Mouse (Mus musculus): ENCODE results near the gene Ppm1k. TPM values are rescaled to one million over a fixed set of nuclear protein-coding genes. Genes with fewer than 3 reads are reported as not detected.
"Not testable (repeated sequence)": the region's sequence is repeated elsewhere in the genome, so short reads cannot be mapped to it uniquely, and the experiment has no call there.

Ppm1k gene
- polyA plus RNA-seq, 1 experiment from 2014 or later, result 12.9 TPM

DNA sequence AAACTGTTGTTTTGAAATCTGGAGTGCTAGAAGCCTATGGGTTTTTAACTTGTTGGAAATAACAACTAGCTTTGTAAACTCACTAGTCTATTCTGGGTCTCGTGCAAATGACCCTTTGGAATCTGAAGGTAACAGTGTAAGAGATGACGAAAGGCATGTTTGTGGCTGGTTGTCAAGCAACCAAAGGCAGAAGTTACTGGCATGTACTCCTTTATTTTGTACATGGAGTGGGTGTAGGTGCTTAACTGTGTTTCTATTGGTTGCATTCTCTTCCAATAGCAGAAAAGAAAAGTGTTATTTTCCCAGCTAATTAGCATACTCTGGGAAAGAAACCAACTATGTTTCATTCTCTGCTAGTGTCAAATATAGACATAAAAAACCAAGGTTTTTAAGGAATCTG lies 9.6 kb upstream of the Ppm1k start:
- Histone ChIP-seq H3K4me1 (replicated peaks) (0 out of 2 replicates have a peak, but pooled peaks cover 2% of the 10 kb centered on the region), H3K36me3 (no peaks in the 10 kb centered on the region), H3K4me3 (no peak overlapping the region), H3K27me3 (no peaks in the 10 kb centered on the region), H3K9ac (no peak overlapping the region), H3K27ac (peak overlapping the region; percentile 60), H3K9me3 (replicated peaks) (no peaks in the 10 kb centered on the region), H3K4me2 (no peak overlapping the region)
- 36% methylated on average over 2 of the region's 2 CpGs for WGBS
- peak; percentile 74 for ATAC-seq (replicated peaks; ENCODE audit: insufficient number of reproducible peaks, insufficient read depth, low FRiP score, low read depth)

DNA sequence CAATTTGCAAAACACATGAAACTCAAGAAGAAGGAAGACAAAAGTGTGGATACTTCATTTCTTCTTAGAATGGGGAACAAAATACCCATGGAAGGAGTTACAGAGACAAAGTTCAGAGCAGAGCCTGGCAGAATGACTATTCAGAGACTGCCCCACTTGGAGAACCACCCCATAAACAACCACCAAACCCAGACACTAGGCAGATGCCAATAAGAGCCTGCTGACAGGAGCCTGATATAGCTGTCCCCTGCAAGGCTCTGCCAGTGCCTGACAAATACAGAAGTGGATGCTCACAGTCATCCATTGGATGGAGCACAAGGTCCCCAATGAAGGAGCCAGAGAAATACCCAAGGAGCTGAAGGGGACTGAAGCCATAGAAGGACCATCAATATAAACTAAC lies 8.3 kb upstream of the Ppm1k start:
- H3K27me3 ChIP-seq; ATAC-seq (replicated peaks; ENCODE audit: insufficient number of reproducible peaks, insufficient read depth, low FRiP score, low read depth); H3K9me3 ChIP-seq (replicated peaks); H3K4me3 ChIP-seq; H3K4me2 ChIP-seq; H3K36me3 ChIP-seq; H3K9ac ChIP-seq; H3K4me1 ChIP-seq (replicated peaks): not testable (repeated sequence)
- H3K27ac ChIP-seq, result 0 out of 2 replicates have a peak overlapping the region, but pooled peaks have one; percentile 24

DNA sequence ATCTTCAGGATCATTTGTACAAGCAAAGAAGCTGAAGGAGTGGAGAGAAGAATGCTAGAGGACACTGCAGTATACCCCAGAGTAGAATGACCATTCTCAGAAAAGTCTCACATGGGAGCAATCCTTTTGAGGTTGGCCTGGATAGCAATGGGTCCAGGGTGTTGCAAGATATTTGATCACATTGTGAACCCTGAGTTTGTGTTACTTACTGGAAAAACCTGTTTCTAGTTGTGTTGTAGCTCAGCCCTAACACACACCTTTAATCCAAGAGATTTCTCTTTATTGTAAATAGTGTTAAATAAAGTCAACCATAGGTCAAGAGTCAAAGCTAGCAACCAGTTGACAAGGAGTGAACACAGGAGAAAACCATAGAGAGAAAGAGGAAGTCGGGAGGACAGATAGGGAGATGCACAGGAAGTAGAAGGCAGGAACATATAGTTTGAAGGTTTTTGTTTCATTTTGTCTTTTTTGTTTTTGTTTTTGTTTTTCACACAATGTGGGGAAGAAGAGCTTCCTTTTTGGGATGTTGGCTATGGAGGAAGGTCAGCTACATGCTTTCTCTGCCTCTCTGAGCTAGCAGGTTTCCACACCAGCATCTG lies 6.6 kb upstream of the Ppm1k start:
- Histone ChIP-seq H3K27me3 (no peaks in the 10 kb centered on the region), H3K4me3 (no peak overlapping the region), H3K4me1 (replicated peaks) (0 out of 2 replicates have a peak, but pooled peaks cover 2% of the 10 kb centered on the region), H3K9me3 (replicated peaks) (no peaks in the 10 kb centered on the region), H3K4me2 (no peak overlapping the region), H3K27ac (no peak overlapping the region), H3K9ac (no peak overlapping the region), H3K36me3 (no peaks in the 10 kb centered on the region)
- 86% methylated on average over 1 of the region's 1 CpGs for WGBS
- ATAC-seq (replicated peaks; ENCODE audit: insufficient number of reproducible peaks, insufficient read depth, low FRiP score, low read depth), result no peak

- no peak for ATAC-seq (replicated peaks; ENCODE audit: insufficient number of reproducible peaks, insufficient read depth, low FRiP score, low read depth)
- 0 out of 2 replicates have a peak, but pooled peaks cover 2% of the 10 kb centered on the region for H3K4me1 ChIP-seq (replicated peaks)
- 76% methylated on average over 5 of the region's 5 CpGs for WGBS
- H3K36me3 ChIP-seq, result no peaks in the 10 kb centered on the region
- no peaks in the 10 kb centered on the region for H3K27me3 ChIP-seq
- H3K4me3 ChIP-seq, result no peak overlapping the region
- H3K27ac ChIP-seq, result no peak overlapping the region
- no peaks in the 10 kb centered on the region for H3K9me3 ChIP-seq (replicated peaks)
- no peak overlapping the region for H3K9ac ChIP-seq
- no peak overlapping the region for H3K4me2 ChIP-seq
Measured at GRCm38 (mm10) chr6:57540950-57541498, 5.8 kb upstream of the Ppm1k start.

GRCm38 (mm10) chr6:57537887-57538286 lies 2.6 kb upstream of the Ppm1k start:
- ATAC-seq (replicated peaks; ENCODE audit: insufficient number of reproducible peaks, insufficient read depth, low FRiP score, low read depth), result no peak
- Histone ChIP-seq H3K4me1 (replicated peaks) (peaks cover 8% of the 10 kb centered on the region), H3K4me3 (no peak overlapping the region), H3K27ac (no peak overlapping the region), H3K27me3 (no peaks in the 10 kb centered on the region), H3K9me3 (replicated peaks) (no peaks in the 10 kb centered on the region), H3K4me2 (no peak overlapping the region), H3K9ac (no peak overlapping the region), H3K36me3 (no peaks in the 10 kb centered on the region)
- whole genome bisulfite sequencing, result 68% methylated on average over 5 of the region's 5 CpGs

GRCm38 (mm10) chr6:57535971-57536669 lies 852 bp upstream of the Ppm1k start:
- 0 out of 2 replicates have a peak, but pooled peaks have one; percentile 45 for ATAC-seq (replicated peaks; ENCODE audit: insufficient number of reproducible peaks, insufficient read depth, low FRiP score, low read depth)
- H3K27me3 ChIP-seq, result no peaks in the 10 kb centered on the region
- peak overlapping the region; percentile 73 for H3K4me3 ChIP-seq
- peak overlapping the region; percentile 63 for H3K9ac ChIP-seq
- H3K27ac ChIP-seq, result peak overlapping the region; percentile 95
- 25% methylated on average over 14 of the region's 14 CpGs for WGBS
- peaks cover 16% of the 10 kb centered on the region for H3K4me1 ChIP-seq (replicated peaks)
- no peaks in the 10 kb centered on the region for H3K9me3 ChIP-seq (replicated peaks)
- H3K36me3 ChIP-seq, result no peaks in the 10 kb centered on the region
- peak overlapping the region; percentile 73 for H3K4me2 ChIP-seq

DNA sequence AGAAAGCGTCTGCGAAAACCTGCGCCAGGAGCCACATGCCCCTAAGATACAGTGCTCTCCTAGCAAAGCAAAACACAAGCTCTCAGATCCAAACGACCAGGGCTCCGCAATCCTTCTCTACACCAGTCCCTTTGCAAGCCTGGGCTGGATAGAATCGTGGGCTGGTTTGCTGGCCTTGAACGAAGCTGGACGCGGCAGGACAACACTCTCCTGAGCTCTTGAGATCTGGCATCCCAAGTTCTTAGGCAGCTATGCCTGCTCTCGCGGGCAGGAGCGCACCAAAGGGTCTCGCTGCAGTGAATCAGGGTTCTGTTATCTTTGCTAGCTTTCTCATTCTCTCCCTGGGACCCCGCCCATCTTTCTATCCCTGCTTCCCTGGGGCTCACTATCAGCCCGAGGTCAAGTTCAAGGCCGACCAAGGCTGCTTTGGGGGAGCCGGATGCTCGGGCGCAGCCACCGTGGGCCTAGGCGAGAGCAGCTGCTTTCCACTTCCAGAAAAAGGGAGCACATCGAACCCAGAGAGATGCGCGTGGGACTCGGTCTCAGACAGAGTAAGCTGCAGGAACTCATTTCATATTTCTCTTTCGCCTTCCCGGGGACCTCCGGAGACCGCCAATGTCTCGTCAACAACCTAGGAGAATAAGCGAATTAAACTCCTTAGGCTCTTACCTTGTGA lies 519 bp downstream of the Ppm1k start:
- H3K9ac ChIP-seq, result peak overlapping the region; percentile 73
- under 1% methylated on average over 31 of the region's 31 CpGs for WGBS
- H3K9me3 ChIP-seq (replicated peaks), result no peaks in the 10 kb centered on the region
- H3K36me3 ChIP-seq, result no peaks in the 10 kb centered on the region
- H3K4me2 ChIP-seq, result peak overlapping the region; percentile 77
- peak overlapping the region; percentile 73 for H3K4me3 ChIP-seq
- H3K27ac ChIP-seq, result peak overlapping the region; percentile 92
- 0 out of 2 replicates have a peak, but pooled peaks have one; percentile 21 for ATAC-seq (replicated peaks; ENCODE audit: insufficient number of reproducible peaks, insufficient read depth, low FRiP score, low read depth)
- no peaks in the 10 kb centered on the region for H3K27me3 ChIP-seq
- H3K4me1 ChIP-seq (replicated peaks), result peaks cover 25% of the 10 kb centered on the region

DNA sequence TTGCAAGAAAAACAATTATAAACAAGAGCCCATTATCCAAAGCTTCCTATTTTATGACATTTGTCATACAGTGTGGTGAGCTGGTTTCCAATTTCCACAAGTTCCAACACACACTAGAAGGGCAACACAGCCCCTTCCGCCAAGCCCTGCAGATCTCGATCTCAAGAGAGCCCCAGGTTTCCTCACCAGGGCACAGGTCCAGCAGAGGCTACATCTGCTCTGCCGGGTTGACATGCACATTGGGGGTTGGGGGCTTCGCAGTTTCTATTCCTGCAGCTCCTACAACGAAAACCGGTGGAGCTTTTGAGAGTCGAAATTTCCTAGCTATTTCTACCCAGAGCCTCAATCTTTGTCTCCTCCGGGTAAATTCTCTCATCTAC lies 1.0 kb downstream of the Ppm1k start:
- Histone ChIP-seq H3K4me2 (peak overlapping the region; percentile 77), H3K4me3 (peak overlapping the region; percentile 73), H3K27ac (peak overlapping the region; percentile 92), H3K27me3 (no peaks in the 10 kb centered on the region), H3K4me1 (replicated peaks) (peaks cover 25% of the 10 kb centered on the region), H3K9ac (peak overlapping the region; percentile 73), H3K36me3 (no peaks in the 10 kb centered on the region), H3K9me3 (replicated peaks) (no peaks in the 10 kb centered on the region)
- no peak for ATAC-seq (replicated peaks; ENCODE audit: insufficient number of reproducible peaks, insufficient read depth, low FRiP score, low read depth)
- WGBS, result 3% methylated on average over 8 of the region's 8 CpGs

GRCm38 (mm10) chr6:57533410-57533809 lies 1.9 kb downstream of the Ppm1k start:
- Histone ChIP-seq H3K4me3 (peak overlapping the region; percentile 73), H3K9ac (peak overlapping the region; percentile 73; the same call in 1 of the 2 replicates), H3K4me1 (replicated peaks) (peaks cover 25% of the 10 kb centered on the region), H3K9me3 (replicated peaks) (no peaks in the 10 kb centered on the region), H3K27me3 (no peaks in the 10 kb centered on the region), H3K27ac (peak overlapping the region; percentile 92), H3K36me3 (no peaks in the 10 kb centered on the region), H3K4me2 (peak overlapping the region; percentile 77)
- no peak for ATAC-seq (replicated peaks; ENCODE audit: insufficient number of reproducible peaks, insufficient read depth, low FRiP score, low read depth)
- WGBS, result 9% methylated on average over 2 of the region's 2 CpGs

GRCm38 (mm10) chr6:57532022-57532421 lies 3.2 kb downstream of the Ppm1k start:
- peak overlapping the region; percentile 33 for H3K4me2 ChIP-seq
- WGBS, result 48% methylated on average over 1 of the region's 1 CpGs
- H3K9ac ChIP-seq, result no peak overlapping the region
- 0 out of 2 replicates have a peak overlapping the region, but pooled peaks have one; percentile 11 for H3K4me3 ChIP-seq
- no peak for ATAC-seq (replicated peaks; ENCODE audit: insufficient number of reproducible peaks, insufficient read depth, low FRiP score, low read depth)
- peak overlapping the region; percentile 79 for H3K27ac ChIP-seq
- peaks cover 25% of the 10 kb centered on the region for H3K4me1 ChIP-seq (replicated peaks)
- no peaks in the 10 kb centered on the region for H3K36me3 ChIP-seq
- no peaks in the 10 kb centered on the region for H3K9me3 ChIP-seq (replicated peaks)
- no peaks in the 10 kb centered on the region for H3K27me3 ChIP-seq

- Histone ChIP-seq H3K9me3 (replicated peaks) (no peaks in the 10 kb centered on the region), H3K27me3 (no peaks in the 10 kb centered on the region), H3K27ac (peak overlapping the region; percentile 79), H3K4me1 (replicated peaks) (peaks cover 25% of the 10 kb centered on the region), H3K4me2 (peak overlapping the region; percentile 33), H3K4me3 (no peak overlapping the region), H3K36me3 (no peaks in the 10 kb centered on the region), H3K9ac (no peak overlapping the region)
- no peak for ATAC-seq (replicated peaks; ENCODE audit: insufficient number of reproducible peaks, insufficient read depth, low FRiP score, low read depth)
- WGBS, result 39% methylated on average over 1 of the region's 1 CpGs
Measured at GRCm38 (mm10) chr6:57531441-57531840, 3.8 kb downstream of the Ppm1k start.

Data from heart, embryonic 15.5 days (tissue).